Mouse (Mus musculus) left cerebral cortex, postnatal 14 days (tissue): Measurements from ENCODE around the gene Dclk2. TPM values are rescaled to one million over a fixed set of nuclear protein-coding genes. Genes with fewer than 3 reads are reported as not detected.

Source experiments
- DNase-seq, 2 experiments: peaks; one replicate each; pipeline ENCODE4 v3.0.0; 2021 to 2022; ENCODE audit warnings: low spot score in 2 of 2, mixed read lengths in 1 of 2
- intact Hi-C: fragments of 180-260 bp; cut with DNase I; formaldehyde crosslinking; loops from one replicate; pipeline ENCODE4 v1.15.1; 2025
- total RNA-seq, 2 experiments: library from RNA; stranded (reverse); gene quantifications; 2 replicates each; pipeline ENCODE4 v1.2.3; 2021

The Dclk2 gene
- total RNA-seq, 2 experiments from 2014 or later: 74.7 to 80.2 TPM

- intact Hi-C loops: no loop called here
- DNase-seq: no peak
Measured at GRCm38 (mm10) chr3:86739745-86740144, 180.9 kb downstream of the Dclk2 start.

GRCm38 (mm10) chr3:86738831-86739230 lies 181.8 kb downstream of the Dclk2 start:
- intact Hi-C loops: no loop called here
- DNase-seq: no peak

Other genes with a start within 250 kb of the Dclk2 start
- 1 to 10 TPM in 1 of 2 experiments, under 1 TPM in 1; 0.90 to 1.4 TPM for gene Cd1d1, start 78.6 kb upstream of the Dclk2 start, total RNA-seq